Mouse (Mus musculus) frontal cortex, postnatal 10 days (tissue): ENCODE data around the gene Unc45a.

Source experiments
- DNase-seq, 2 experiments: peaks; one replicate each; pipeline ENCODE4 v3.0.0; 2022; ENCODE audit warnings: low spot score in 2 of 2, mixed read lengths in 1 of 2

The Unc45a gene

GRCm38 (mm10) chr7:80340793-80341192 lies at the start of gene Unc45a:
Gene Unc45a (minus strand): TSS chr7:80341005.
- peak in 1 of 2 experiments; percentile 64 for DNase-seq

- no peak for DNase-seq
Observed at GRCm38 (mm10) chr7:80387633-80388543, 47.1 kb upstream of the Unc45a start, which contains the start of gene Fes. Gene Fes (minus strand): TSS chr7:80387946.

GRCm38 (mm10) chr7:80387033-80387632 lies 46.3 kb upstream of the Unc45a start:
- DNase-seq: no peak

GRCm38 (mm10) chr7:80386235-80386930 lies 45.6 kb upstream of the Unc45a start:
- DNase-seq: peak; percentile 72 to 87

- DNase-seq: no peak
Observed at GRCm38 (mm10) chr7:80382919-80383318, 42.1 kb upstream of the Unc45a start.

- DNase-seq: no peak
Observed at GRCm38 (mm10) chr7:80379531-80379930, 38.7 kb upstream of the Unc45a start.

GRCm38 (mm10) chr7:80377471-80377870 lies 36.7 kb upstream of the Unc45a start:
- DNase-seq: no peak

- DNase-seq: no peak
Observed at GRCm38 (mm10) chr7:80376192-80376591, 35.4 kb upstream of the Unc45a start.

- no peak for DNase-seq
Observed at GRCm38 (mm10) chr7:80375376-80376039, 34.7 kb upstream of the Unc45a start.

- no peak for DNase-seq
Observed at GRCm38 (mm10) chr7:80374733-80375132, 33.9 kb upstream of the Unc45a start.

- no peak for DNase-seq
Observed at GRCm38 (mm10) chr7:80374280-80374679, 33.5 kb upstream of the Unc45a start.

- DNase-seq: no peak
Observed at GRCm38 (mm10) chr7:80373850-80374249, 33.0 kb upstream of the Unc45a start.

- no peak for DNase-seq
Observed at GRCm38 (mm10) chr7:80373352-80373751, 32.5 kb upstream of the Unc45a start.

GRCm38 (mm10) chr7:80372667-80373066 lies 31.9 kb upstream of the Unc45a start:
- DNase-seq: no peak

GRCm38 (mm10) chr7:80372166-80372565 lies 31.4 kb upstream of the Unc45a start:
- no peak for DNase-seq

GRCm38 (mm10) chr7:80371041-80371751 lies 30.4 kb upstream of the Unc45a start, which contains the start of gene Man2a2:
Gene Man2a2 (minus strand): TSS chr7:80371375.
- DNase-seq: peak; percentile 52 to 82

GRCm38 (mm10) chr7:80370649-80371040 lies 29.8 kb upstream of the Unc45a start:
- DNase-seq: peak; percentile 77 to 79

GRCm38 (mm10) chr7:80369967-80370431 lies 29.2 kb upstream of the Unc45a start:
- DNase-seq: no peak

GRCm38 (mm10) chr7:80369461-80369860 lies 28.7 kb upstream of the Unc45a start:
- no peak for DNase-seq

- no peak for DNase-seq
Observed at GRCm38 (mm10) chr7:80368635-80369421, 28.0 kb upstream of the Unc45a start.
